Mouse (Mus musculus) forebrain, embryonic 16.5 days (tissue): ENCODE results near the gene Slc8a3. TPM values are rescaled to one million over a fixed set of nuclear protein-coding genes. Genes with fewer than 3 reads are reported as not detected.
A peak's percentile ranks its signal among the peaks of the same experiment; 100 is the strongest.

ENCODE experiments used
- microRNA-seq: library from miRNA; unstranded; fragments of <30 nt; microRNA quantifications from one replicate; pipeline ENCODE4, GENCODE M21; 2017
- polyA plus RNA-seq: library from polyadenylated mRNA; unstranded; fragments of >200 nt; fragmentation: Nextera tagmentation; extraction: Ambion mirVana; gene quantifications from 2 replicates; pipeline ENCODE4 v1.2.1, GENCODE M21; 2015

Slc8a3 gene
- polyA plus RNA-seq, 1 experiment from 2014 or later = 7.0 TPM

Small RNAs within 50 kb of the gene (microRNA-seq; reads per million reads assigned to microRNA genes)
- gene Mir3067 = 4.6 reads per million, percentile 20 among the genes with 10 or more reads in this experiment

Other genes with a start within 250 kb of the Slc8a3 start
- gene Gm4787, start 46.3 kb upstream of the Slc8a3 start, polyA plus RNA-seq = 0.20 and 0.25 TPM in 2 replicates
- 0.25 and 0.87 TPM in 2 replicates for gene Adam4, start 88.8 kb upstream of the Slc8a3 start, polyA plus RNA-seq
- 102 and 103 TPM in 2 replicates for gene Cox16, start 151.9 kb upstream of the Slc8a3 start, polyA plus RNA-seq
- 27.5 and 30.4 TPM in 2 replicates for gene Gm20498, start 199.7 kb upstream of the Slc8a3 start, polyA plus RNA-seq
- 29.3 and 42.6 TPM in 2 replicates for gene Synj2bp, start 199.7 kb upstream of the Slc8a3 start, polyA plus RNA-seq
- gene Adam21, start 235.3 kb upstream of the Slc8a3 start, polyA plus RNA-seq = 0.51 and 0.75 TPM in 2 replicates